In the genomic region with DNA sequence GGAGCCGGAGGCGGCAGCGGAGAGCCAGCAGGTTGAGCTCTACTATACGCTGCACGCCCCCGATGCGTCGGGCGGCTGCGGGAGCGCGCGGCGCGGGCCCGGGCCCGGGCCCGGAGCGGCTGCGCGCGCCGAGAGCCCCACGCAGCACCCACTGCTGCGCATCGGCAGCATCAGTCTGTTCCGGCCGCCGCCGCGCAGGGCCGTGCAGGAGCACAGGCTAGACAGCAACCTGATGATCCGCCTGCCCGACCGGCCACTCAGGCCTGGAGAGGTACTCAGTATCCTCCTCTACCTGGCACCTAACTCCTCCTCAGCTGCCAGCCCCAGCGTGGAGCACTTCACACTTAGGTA, we compare ENCODE assay signal across 10 mouse cellular contexts. TPM values are rescaled to one million over a fixed set of nuclear protein-coding genes. Genes with fewer than 3 reads are reported as not detected.
DNase-seq lines count a peak whose midpoint lies in the region; ATAC-seq and TF ChIP-seq lines count a peak whose summit lies in the region.
"Had no signal": no experiment of that assay in that cellular context is flagged by ENCODE, and none has a peak within 500 bp of the region (broad histone marks: within the 10 kb centered on the region; RNA-seq: fewer than 3 reads in every experiment).

No protein-coding gene starts in this region.

- H3K36me3 ChIP-seq in heart, embryonic 11.5 days (ENCODE audit: control insufficient read depth, insufficient read depth, low read length) = no peaks in the 10 kb centered on the region
- no peaks in the 10 kb centered on the region for H3K36me3 ChIP-seq in E14TG2a.4 (ENCODE audit: insufficient read depth, low read length)
- no peaks in the 10 kb centered on the region for H3K36me3 ChIP-seq in forebrain, embryonic 13.5 days (ENCODE audit: poor library complexity, severe bottlenecking)
- no peaks in the 10 kb centered on the region for H3K36me3 ChIP-seq in liver, embryonic 13.5 days

- H3K9ac ChIP-seq in heart, embryonic 11.5 days (ENCODE audit: low read depth, low read length) = no peak overlapping the region
- peak overlapping the region; percentile 59 for H3K9ac ChIP-seq in forebrain, embryonic 13.5 days
- no peak overlapping the region for H3K9ac ChIP-seq in liver, embryonic 13.5 days

- 3% methylated on average over 25 of the region's 36 CpGs for WGBS in heart, embryonic 11.5 days (ENCODE audit: insufficient replicate concordance)
- WGBS in forebrain, embryonic 13.5 days = 3% methylated on average over 36 of the region's 36 CpGs
- 6% methylated on average over 36 of the region's 36 CpGs for WGBS in liver, embryonic 13.5 days (ENCODE audit: insufficient replicate concordance)

- H3K4me2 ChIP-seq in heart, embryonic 11.5 days = peak overlapping the region; percentile 72
- peak overlapping the region; percentile 81 for H3K4me2 ChIP-seq in forebrain, embryonic 13.5 days
- H3K4me2 ChIP-seq in liver, embryonic 13.5 days = peak overlapping the region; percentile 34

- no peak for TF ChIP-seq CTCF in E14TG2a.4 (conservative IDR thresholded peaks at IDR 0.05; ENCODE audit: low read length)

- intact Hi-C loops in heart, postnatal 10 days (cut with DNase I) = no loop called here

- peak overlapping the region; percentile 40 for H3K4me3 ChIP-seq in heart, embryonic 11.5 days (ENCODE audit: low read depth, low read length)
- peak overlapping the region; percentile 80 for H3K4me3 ChIP-seq in E14TG2a.4 (replicated peaks; ENCODE audit: low read length)
- peak overlapping the region; percentile 46 for H3K4me3 ChIP-seq in forebrain, embryonic 13.5 days
- H3K4me3 ChIP-seq in liver, embryonic 13.5 days (replicated peaks) = peak overlapping the region; percentile 23; the same call in 1 of the 2 replicates

- DNase-seq in heart, postnatal 10 days = no peak
- no peak for DNase-seq in liver, embryonic 13.5 days
- DNase-seq in urinary bladder, postnatal 36 days (ENCODE audit: low spot score in 2 of 2) = no peak
- DNase-seq in thymus, postnatal 36 days = no peak
- DNase-seq: cerebellum, adult 11 months had no signal

- no peak for ATAC-seq in heart, embryonic 11.5 days (replicated peaks; ENCODE audit: insufficient number of reproducible peaks, low FRiP score, low TSS enrichment)
- ATAC-seq in forebrain, embryonic 13.5 days = peak; percentile 27; the same call in 1 of the 2 replicates
- ATAC-seq in liver, embryonic 13.5 days (ENCODE audit: low read depth) = no peak
- ATAC-seq in erythroblast, adult 5-6 weeks (replicated peaks; ENCODE audit: low FRiP score, poor library complexity, severe bottlenecking) = no peak

- peaks cover 39% of the 10 kb centered on the region for H3K27me3 ChIP-seq in heart, embryonic 11.5 days (ENCODE audit: control insufficient read depth, insufficient read depth, low read length)
- H3K27me3 ChIP-seq in E14TG2a.4 (ENCODE audit: insufficient read depth, low read length) = peaks cover 82% of the 10 kb centered on the region
- peaks cover 59% of the 10 kb centered on the region for H3K27me3 ChIP-seq in forebrain, embryonic 13.5 days
- H3K27me3 ChIP-seq in liver, embryonic 13.5 days = peaks cover 52% of the 10 kb centered on the region

- no peaks in the 10 kb centered on the region for H3K9me3 ChIP-seq in heart, embryonic 11.5 days (replicated peaks; ENCODE audit: control insufficient read depth, low read length)
- peaks cover 4% of the 10 kb centered on the region; the same call in 1 of the 2 replicates for H3K9me3 ChIP-seq in E14TG2a.4 (ENCODE audit: low read length)
- H3K9me3 ChIP-seq in forebrain, embryonic 13.5 days (replicated peaks) = no peaks in the 10 kb centered on the region
- no peaks in the 10 kb centered on the region for H3K9me3 ChIP-seq in liver, embryonic 13.5 days (replicated peaks)

- H3K4me1 ChIP-seq in heart, embryonic 11.5 days (ENCODE audit: control insufficient read depth, insufficient read depth, low read length) = peaks cover 3% of the 10 kb centered on the region; the same call in 1 of the 2 replicates
- peaks cover 7% of the 10 kb centered on the region for H3K4me1 ChIP-seq in E14TG2a.4 (replicated peaks; ENCODE audit: low read depth, low read length)
- peaks cover 11% of the 10 kb centered on the region for H3K4me1 ChIP-seq in forebrain, embryonic 13.5 days
- no peaks in the 10 kb centered on the region for H3K4me1 ChIP-seq in liver, embryonic 13.5 days (replicated peaks)

- H3K27ac ChIP-seq in heart, embryonic 11.5 days (ENCODE audit: low read depth, low read length) = no peak overlapping the region
- H3K27ac ChIP-seq in forebrain, embryonic 13.5 days = no peak overlapping the region
- no peak overlapping the region for H3K27ac ChIP-seq in liver, embryonic 13.5 days

RNA-seq across cellular contexts. Expression of a gene that starts 46.1 kb away (rescaled TPM):
- polyA plus RNA-seq in heart, embryonic 11.5 days (2014; fragmentation: Nextera tagmentation; extraction: Ambion mirVana) = 0.11 and 0.29 TPM in 2 replicates
- under 1 TPM; 0.05 to 0.12 TPM for total RNA-seq in heart, postnatal 10 days (2021)
- polyA plus RNA-seq in forebrain, embryonic 13.5 days (2015; fragmentation: Nextera tagmentation; extraction: Ambion mirVana) = 0.36 and 0.67 TPM in 2 replicates
- polyA plus RNA-seq in liver, embryonic 13.5 days (2015; fragmentation: Nextera tagmentation; extraction: Ambion mirVana) = 0.10 and 0.15 TPM in 2 replicates
- total RNA-seq in erythroblast, adult 5-6 weeks (2015; ENCODE audit: low replicate concordance) = not detected in 2 replicates
- not detected in 2 replicates for total RNA-seq in erythroblast, adult 5-6 weeks (2017; ENCODE audit: low replicate concordance)
- total RNA-seq: hematopoietic stem cell, adult 5-6 weeks had no signal

Comparison
In these comparisons a context has a peak if more than half of its experiments do, and no peak if none do; other contexts are left out.
1. H3K4me3 ChIP-seq: peak in every context shown above with its lines; median percentile 80 in E14TG2a.4; 46 in forebrain, embryonic 13.5 days; 40 in heart, embryonic 11.5 days; 23 in liver, embryonic 13.5 days.